Mouse (Mus musculus) C2C12 (cell line): Measurements from ENCODE around the gene Rtn1.

Source experiments
- CTCF ChIP-seq: IDR thresholded peaks from one replicate; pipeline ENCODE4 v1.5.1; 2011; ENCODE audit not compliant: control insufficient read depth, insufficient read depth, insufficient read length
- FOSL1 ChIP-seq: IDR thresholded peaks from one replicate; pipeline ENCODE4 v1.8.0; 2011; ENCODE audit warnings: mild to moderate bottlenecking, low read length; ENCODE audit not compliant: poor library complexity, insufficient read depth, severe bottlenecking
- MYOD1 ChIP-seq: IDR thresholded peaks from one replicate; pipeline ENCODE4 v1.6.1; 2011; ENCODE audit warnings: low read depth; ENCODE audit not compliant: control insufficient read depth, insufficient read length
- MYOG ChIP-seq: IDR thresholded peaks from one replicate; pipeline ENCODE4 v1.6.1; 2011; ENCODE audit not compliant: control insufficient read depth, insufficient read length; ENCODE audit errors: extremely low read depth

- TF ChIP-seq MYOD1 (no peak), CTCF (no peak), MYOG (no peak), FOSL1 (no peak)
Measured at GRCm38 (mm10) chr12:72361701-72362354, 47.0 kb downstream of the Rtn1 start.
